In genomic region chr15:80532281-80533072, GRCm38 (mm10) we compare ENCODE assay signal across 24 mouse cellular contexts. TPM values are rescaled to one million over a fixed set of nuclear protein-coding genes. Genes with fewer than 3 reads are reported as not detected.
A peak's percentile ranks its signal among the peaks of the same experiment; 100 is the strongest.
DNase-seq lines count a peak whose midpoint lies in the region; ATAC-seq lines count a peak whose summit lies in the region.
"Had no signal": no experiment of that assay in that cellular context is flagged by ENCODE, and none has a peak within 500 bp of the region (broad histone marks: within the 10 kb centered on the region; RNA-seq: fewer than 3 reads in every experiment).

No protein-coding gene starts in this region.

- 83% methylated on average over 8 of the region's 8 CpGs for whole genome bisulfite sequencing in embryonic facial prominence, embryonic 10.5 days
- WGBS in liver, embryonic 12.5 days (ENCODE audit: insufficient replicate concordance), result 20% methylated on average over 8 of the region's 8 CpGs
- WGBS in hindbrain, embryonic 10.5 days, result 77% methylated on average over 8 of the region's 8 CpGs

- peak; percentile 98 for ATAC-seq in liver, embryonic 12.5 days
- peak; percentile 90 for ATAC-seq in megakaryocyte-erythroid progenitor cell, adult 5-6 weeks (replicated peaks; ENCODE audit: low FRiP score, low TSS enrichment, poor library complexity, severe bottlenecking)
- ATAC-seq in inflammation-experienced regulatory T-cells, adult 6 months, result no peak
- ATAC-seq: intestine, embryonic 16.5 days had no signal

- H3K4me2 ChIP-seq in liver, embryonic 12.5 days, result peak overlapping the region; percentile 63
- H3K4me2 ChIP-seq: hindbrain, embryonic 13.5 days; lung, embryonic 14.5 days had no signal

- peaks cover 11% of the 10 kb centered on the region; the same call in 1 of the 2 replicates for H3K4me1 ChIP-seq in embryonic facial prominence, embryonic 10.5 days
- H3K4me1 ChIP-seq in liver, embryonic 12.5 days, result peaks cover 49% of the 10 kb centered on the region
- peaks cover 10% of the 10 kb centered on the region for H3K4me1 ChIP-seq in hindbrain, embryonic 10.5 days (replicated peaks)

- DNase-seq in spleen, adult 12 weeks (ENCODE audit: low spot score), result peak; percentile 28
- DNase-seq in spleen, adult 18-20 months, result no peak
- no peak for DNase-seq in embryonic facial prominence, embryonic 10.5 days (ENCODE audit: low spot score)
- no peak for DNase-seq in hindbrain, embryonic 10.5 days (ENCODE audit: low spot score)
- no peak for DNase-seq in ovary, postnatal 14 days (ENCODE audit: low spot score)
- DNase-seq: cerebellum, postnatal 14 days; gastrocnemius, postnatal 14 days; lung, embryonic 14.5 days; lung, postnatal 4 days; midbrain, embryonic 14.5 days had no signal

- H3K27ac ChIP-seq in embryonic facial prominence, embryonic 10.5 days (replicated peaks), result peak overlapping the region; percentile 48; the same call in 1 of the 2 replicates
- H3K27ac ChIP-seq in liver, embryonic 12.5 days, result peak overlapping the region; percentile 93
- no peak overlapping the region for H3K27ac ChIP-seq in hindbrain, embryonic 10.5 days
- H3K27ac ChIP-seq: hindbrain, embryonic 13.5 days; kidney, postnatal 0 days; layer of hippocampus, adult 2 months had no signal

- H3K9ac ChIP-seq in liver, embryonic 12.5 days, result peak overlapping the region; percentile 61
- H3K9ac ChIP-seq: hindbrain, embryonic 13.5 days; lung, embryonic 14.5 days had no signal

- peaks cover 15% of the 10 kb centered on the region; the same call in 1 of the 2 replicates for H3K27me3 ChIP-seq in embryonic facial prominence, embryonic 10.5 days (replicated peaks; ENCODE audit: low read depth, poor library complexity, severe bottlenecking)
- peaks cover 5% of the 10 kb centered on the region; the same call in 1 of the 2 replicates for H3K27me3 ChIP-seq in liver, embryonic 12.5 days (replicated peaks)
- H3K27me3 ChIP-seq in hindbrain, embryonic 10.5 days (ENCODE audit: insufficient read depth, poor library complexity, severe bottlenecking), result peaks cover 13% of the 10 kb centered on the region; the same call in 1 of the 2 replicates

- H3K36me3 ChIP-seq in embryonic facial prominence, embryonic 10.5 days (replicated peaks), result no peaks in the 10 kb centered on the region
- H3K36me3 ChIP-seq in liver, embryonic 12.5 days, result no peaks in the 10 kb centered on the region
- no peaks in the 10 kb centered on the region for H3K36me3 ChIP-seq in hindbrain, embryonic 10.5 days
- H3K36me3 ChIP-seq: hindbrain, embryonic 13.5 days had no signal

- H3K9me3 ChIP-seq in embryonic facial prominence, embryonic 10.5 days, result no peaks in the 10 kb centered on the region
- H3K9me3 ChIP-seq in liver, embryonic 12.5 days (replicated peaks), result no peaks in the 10 kb centered on the region
- H3K9me3 ChIP-seq in hindbrain, embryonic 10.5 days, result no peaks in the 10 kb centered on the region
- H3K9me3 ChIP-seq: hindbrain, embryonic 13.5 days had no signal

- no peak overlapping the region for H3K4me3 ChIP-seq in embryonic facial prominence, embryonic 10.5 days
- H3K4me3 ChIP-seq in liver, embryonic 12.5 days, result peak overlapping the region; percentile 12; the same call in 1 of the 2 replicates
- no peak overlapping the region for H3K4me3 ChIP-seq in hindbrain, embryonic 10.5 days
- H3K4me3 ChIP-seq: hindbrain, embryonic 13.5 days; layer of hippocampus, adult 2 months had no signal

RNA-seq across cellular contexts. Expression of gene Enthd1, which starts 32.5 kb away (rescaled TPM):
- polyA plus RNA-seq in embryonic facial prominence, embryonic 10.5 days (2016; fragmentation: Nextera tagmentation; extraction: Ambion mirVana), result not detected in 2 replicates
- not detected in 2 replicates for polyA plus RNA-seq in liver, embryonic 12.5 days (2016; fragmentation: Nextera tagmentation; extraction: Ambion mirVana)
- total RNA-seq in megakaryocyte-erythroid progenitor cell, adult 5-6 weeks (2014; fragmentation: Nextera tagmentation), result not detected in 2 replicates
- total RNA-seq in megakaryocyte-erythroid progenitor cell, adult 5-6 weeks (2017), result not detected in 2 replicates
- polyA plus RNA-seq in hindbrain, embryonic 10.5 days (2016; fragmentation: Nextera tagmentation; extraction: Ambion mirVana), result not detected in 2 replicates
- under 1 TPM in 2 of 3 experiments, not detected in 1; 0.23 to 0.50 TPM for polyA plus RNA-seq in inflammation-experienced regulatory T-cells, adult 6 months (2017; shearing (Covaris generic))
- total RNA-seq: adrenal gland, postnatal 4 days; gastrocnemius, postnatal 14 days; layer of hippocampus, adult 2 months; left cerebral cortex, adult 18-20 months had no signal
- polyA plus RNA-seq: embryonic facial prominence, embryonic 11.5 days; forebrain, embryonic 11.5 days; heart, postnatal 0 days; hindbrain, embryonic 13.5 days; intestine, embryonic 16.5 days; kidney, postnatal 0 days; limb, embryonic 11.5 days; lung, embryonic 14.5 days; midbrain, embryonic 14.5 days; stomach, embryonic 16.5 days had no signal

RNA-seq across cellular contexts. Expression of gene Grap2, which starts 39.9 kb away (rescaled TPM):
- polyA plus RNA-seq in embryonic facial prominence, embryonic 10.5 days (2016; fragmentation: Nextera tagmentation; extraction: Ambion mirVana), result 0.72 and 1.0 TPM in 2 replicates
- 28.9 and 29.0 TPM in 2 replicates for polyA plus RNA-seq in liver, embryonic 12.5 days (2016; fragmentation: Nextera tagmentation; extraction: Ambion mirVana)
- 2.0 and 7.1 TPM in 2 replicates for total RNA-seq in megakaryocyte-erythroid progenitor cell, adult 5-6 weeks (2014; fragmentation: Nextera tagmentation)
- total RNA-seq in megakaryocyte-erythroid progenitor cell, adult 5-6 weeks (2017), result 1.1 and 7.0 TPM in 2 replicates
- 1.3 and 2.0 TPM in 2 replicates for polyA plus RNA-seq in hindbrain, embryonic 10.5 days (2016; fragmentation: Nextera tagmentation; extraction: Ambion mirVana)
- polyA plus RNA-seq in inflammation-experienced regulatory T-cells, adult 6 months (2017; shearing (Covaris generic)), result 10 to 100 TPM; 27.9 to 51.6 (median 43.6) TPM
